Mouse (Mus musculus) liver, embryonic 14.5 days (tissue): ENCODE measurements around the gene Pih1d2. TPM values are rescaled to one million over a fixed set of nuclear protein-coding genes. Genes with fewer than 3 reads are reported as not detected.

Experiments
- ATAC-seq: fragments of 200-750 bp; cut with Nextera tagmentation; 2 replicates; pipeline ENCODE4 v1.8.0; 2017; ENCODE audit warnings: moderate number of reproducible peaks, mild to moderate bottlenecking, moderate library complexity; ENCODE audit not compliant: insufficient read depth
- DNase-seq, 3 experiments: peaks; one replicate each; pipeline ENCODE4 v3.0.0-alpha.2; 2012 to 2013; ENCODE audit warnings: low read depth in 3 of 3, low spot score in 3 of 3
- H3K27ac ChIP-seq: fragments of 300-500 bp; sonication (generic); 2 replicates; pipeline ENCODE4 v1.5.1; 2014; ENCODE audit warnings: moderate library complexity, mild to moderate bottlenecking, control low read depth, inconsistent platforms
- H3K27me3 ChIP-seq: fragments of 300-500 bp; sonication (generic); 2 replicates; pipeline ENCODE4 v1.6.1; 2014; ENCODE audit warnings: mild to moderate bottlenecking, low read length, moderate library complexity; ENCODE audit not compliant: control insufficient read depth, insufficient read depth
- H3K36me3 ChIP-seq: fragments of 300-500 bp; sonication (generic); replicated peaks from 2 replicates; pipeline ENCODE4 v1.6.1; 2014; ENCODE audit warnings: low read depth; ENCODE audit not compliant: control insufficient read depth, insufficient read depth
- H3K4me1 ChIP-seq, 2 experiments: fragments of 200-500 bp in 1 of 2; fragments of 300-500 bp in 1 of 2; sonication (generic) in 1 of 2; replicated peaks; 2 replicates each; pipeline ENCODE4 v1.6.1; 2012 to 2014; ENCODE audit warnings: antibody characterized with exemption in 1 of 2, inconsistent platforms in 1 of 2, low read length in 1 of 2; ENCODE audit not compliant: control insufficient read depth in 2 of 2, insufficient read depth in 2 of 2
- H3K4me2 ChIP-seq: fragments of 300-500 bp; sonication (generic); 2 replicates; pipeline ENCODE4 v1.6.1; 2014; ENCODE audit warnings: low read depth, mild to moderate bottlenecking, control low read depth, moderate library complexity
- H3K4me3 ChIP-seq, 2 experiments: fragments of 200-500 bp in 1 of 2; fragments of 300-500 bp in 1 of 2; sonication (generic) in 1 of 2; 2 replicates each; pipeline ENCODE4 v1.5.1; 2012 to 2014; ENCODE audit warnings: low read depth in 2 of 2, low read length in 2 of 2, mild to moderate bottlenecking in 2 of 2, control low read depth in 1 of 2, inconsistent platforms in 1 of 2, moderate library complexity in 1 of 2; ENCODE audit not compliant: insufficient read depth in 1 of 2
- H3K9ac ChIP-seq: fragments of 300-500 bp; sonication (generic); replicated peaks from 2 replicates; pipeline ENCODE4 v1.6.1; 2014; ENCODE audit warnings: mild to moderate bottlenecking, control low read depth, moderate library complexity
- H3K9me3 ChIP-seq: fragments of 300-500 bp; sonication (generic); 2 replicates; pipeline ENCODE4 v1.6.1; 2016; ENCODE audit warnings: low read length, mixed read lengths; ENCODE audit not compliant: control insufficient read depth
- CTCF ChIP-seq: IDR thresholded peaks from 2 replicates; pipeline ENCODE4 v1.5.1; 2016; ENCODE audit warnings: antibody characterized with exemption, low read depth, control low read depth
- EP300 ChIP-seq: IDR thresholded peaks from 2 replicates; pipeline ENCODE4 v1.6.1; 2016; ENCODE audit warnings: antibody characterized with exemption, low read depth
- WGBS: fragments of 180-500 bp; shearing (Covaris S2); extraction: QIAGEN DNeasy Blood & Tissue Kit; methylation state at CpG from one replicate; pipeline ENCODE4 v1.1.7; 2014; ENCODE audit not compliant: insufficient replicate concordance; 5-methylcytosine and 5-hydroxymethylcytosine counted together
- polyA plus RNA-seq, 2 experiments: library from polyadenylated mRNA; depleted of rRNA in 1 of 2; stranded (reverse) in 1 of 2; unstranded in 1 of 2; fragments of >200 nt; fragmentation: Nextera tagmentation in 1 of 2; extraction: Ambion mirVana in 1 of 2; gene quantifications; 2 replicates each; pipeline versions ENCODE4 v1.2.1 to v1.2.3; 2012 to 2014

Gene Pih1d2
- polyA plus RNA-seq, 2 experiments: 0.56 to 0.78 TPM

GRCm38 (mm10) chr9:50580370-50580769, 36.8 kb upstream of the Pih1d2 start:
- WGBS: 37% methylated on average over 4 of the region's 4 CpGs
- no peak for TF ChIP-seq EP300
- TF ChIP-seq CTCF: no peak
- Histone ChIP-seq H3K4me3 (no peak overlapping the region), H3K27me3 (no peaks in the 10 kb centered on the region), H3K4me2 (no peak overlapping the region), H3K9me3 (no peaks in the 10 kb centered on the region), H3K27ac (no peak overlapping the region), H3K36me3 (no peaks in the 10 kb centered on the region), H3K9ac (no peak overlapping the region), H3K4me1 (no peaks in the 10 kb centered on the region)
- ATAC-seq: no peak
- no peak for DNase-seq

DNA sequence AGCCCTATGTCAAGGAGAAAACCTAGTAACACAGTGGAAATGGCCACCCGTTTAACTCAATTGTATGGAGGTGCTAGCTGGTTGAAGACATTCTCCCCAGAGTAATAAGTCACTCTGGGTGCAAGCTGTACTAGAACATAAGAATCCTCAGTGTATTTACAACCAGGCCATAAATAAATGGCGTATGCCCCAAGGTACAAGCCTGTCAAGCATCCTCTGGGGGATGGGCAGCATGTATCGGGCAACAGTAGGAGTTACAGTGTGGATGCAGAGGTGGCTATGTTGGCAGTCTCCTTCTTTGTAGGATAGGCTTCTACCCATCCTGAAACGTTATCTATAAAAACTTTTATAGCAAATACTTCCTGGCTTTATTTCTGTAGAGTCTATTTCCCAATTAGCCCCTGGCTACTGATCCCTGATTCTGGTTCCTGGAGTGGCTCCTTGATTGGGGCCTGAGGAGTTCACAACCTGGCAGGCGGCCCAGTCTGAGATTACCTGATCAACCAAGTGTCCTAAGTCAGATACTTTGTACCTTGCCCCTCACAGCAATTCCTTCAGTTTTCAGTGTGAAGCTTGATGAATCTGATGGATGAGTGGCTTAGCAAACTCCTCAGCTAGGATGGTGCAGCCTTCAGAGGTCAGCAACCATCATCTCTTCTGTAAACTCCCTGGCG, 31.8 kb upstream of the Pih1d2 start:
- H3K4me3 ChIP-seq: no peak overlapping the region
- no peaks in the 10 kb centered on the region; a peak in 1 of 4 replicates for H3K4me1 ChIP-seq
- H3K4me2 ChIP-seq: no peak overlapping the region
- H3K9me3 ChIP-seq: no peaks in the 10 kb centered on the region
- H3K9ac ChIP-seq: no peak overlapping the region
- no peaks in the 10 kb centered on the region for H3K27me3 ChIP-seq
- H3K27ac ChIP-seq: no peak overlapping the region
- TF ChIP-seq CTCF (no peak), EP300 (no peak)
- DNase-seq (no peak), ATAC-seq (no peak)
- H3K36me3 ChIP-seq: no peaks in the 10 kb centered on the region
- 62% methylated on average over 6 of the region's 6 CpGs for WGBS

- ATAC-seq (no peak), DNase-seq (no peak)
- TF ChIP-seq CTCF (no peak), EP300 (no peak)
Observed at GRCm38 (mm10) chr9:50586955-50587354, 30.2 kb upstream of the Pih1d2 start.

DNA sequence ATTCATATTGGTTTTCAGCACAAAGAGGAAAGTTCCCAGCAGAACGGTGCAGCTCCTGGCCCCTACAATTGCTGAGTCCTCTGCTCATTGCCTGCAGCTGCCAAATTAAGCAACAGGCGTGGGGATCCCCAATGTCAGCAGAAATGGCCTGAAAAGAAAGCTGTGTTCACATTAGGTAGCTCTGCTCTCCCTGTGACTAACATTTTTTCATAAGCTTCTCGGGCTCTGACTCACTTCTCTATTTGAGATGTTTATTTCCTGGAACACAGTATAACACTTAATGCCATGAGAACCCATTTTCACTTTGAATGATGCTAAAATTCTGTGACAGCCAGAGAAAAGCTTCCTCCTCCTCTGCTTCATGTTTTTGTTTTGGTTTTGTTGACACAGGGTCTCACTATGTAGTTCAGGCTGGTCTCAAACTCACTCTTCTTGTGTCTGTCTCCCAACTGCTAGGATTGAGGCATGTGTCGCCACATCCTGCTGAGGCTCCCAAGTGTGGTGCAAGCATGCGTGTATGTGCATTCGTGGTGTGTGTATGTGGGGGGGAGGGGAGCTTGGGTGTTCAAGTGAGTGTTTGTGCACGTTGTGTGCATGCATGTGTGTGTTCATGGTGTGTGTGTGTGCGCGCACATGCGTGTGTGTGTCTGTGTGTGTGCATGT, 26.1 kb upstream of the Pih1d2 start:
- H3K9me3 ChIP-seq: no peaks in the 10 kb centered on the region
- peaks cover 0 to 6% of the 10 kb centered on the region in 2 experiments; a peak in 2 of 4 replicates for H3K4me1 ChIP-seq
- TF ChIP-seq EP300 (no peak), CTCF (no peak)
- no peak overlapping the region for H3K9ac ChIP-seq
- peaks cover 4% of the 10 kb centered on the region for H3K36me3 ChIP-seq
- H3K4me2 ChIP-seq: no peak overlapping the region
- H3K4me3 ChIP-seq: no peak overlapping the region
- H3K27ac ChIP-seq: no peak overlapping the region
- ATAC-seq: no peak
- no peak for DNase-seq
- no peaks in the 10 kb centered on the region for H3K27me3 ChIP-seq
- WGBS: 48% methylated on average over 10 of the region's 10 CpGs

More at GRCm38 (mm10) chr9:50586955-50587354, 30.2 kb upstream of the Pih1d2 start:
- H3K27ac ChIP-seq: no peak overlapping the region
- no peak overlapping the region for H3K9ac ChIP-seq
- peaks cover 0 to 4% of the 10 kb centered on the region in 2 experiments; a peak in 2 of 4 replicates for H3K4me1 ChIP-seq
- no peaks in the 10 kb centered on the region for H3K36me3 ChIP-seq
- 36% methylated on average over 4 of the region's 4 CpGs for WGBS
- no peak overlapping the region for H3K4me3 ChIP-seq
- H3K9me3 ChIP-seq: no peaks in the 10 kb centered on the region
- H3K27me3 ChIP-seq: no peaks in the 10 kb centered on the region
- H3K4me2 ChIP-seq: no peak overlapping the region

DNA sequence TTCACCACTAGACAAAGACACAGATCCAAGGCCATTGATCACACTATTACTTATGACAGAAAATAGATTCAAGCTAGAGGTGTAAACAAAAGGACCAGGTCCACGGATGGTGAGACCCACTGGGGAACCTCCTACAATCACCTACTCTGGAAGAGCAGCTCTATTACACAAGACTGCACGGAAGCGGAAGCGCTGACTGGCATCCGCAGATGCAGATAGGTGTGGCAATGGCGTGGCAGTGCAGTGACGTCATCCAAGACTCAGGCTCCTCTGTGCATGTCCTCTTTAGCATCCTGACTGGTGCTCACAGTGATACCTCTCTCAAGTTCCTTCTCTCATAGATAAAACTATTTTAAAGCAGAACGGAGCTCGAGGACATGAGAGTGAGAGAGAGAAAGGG, 24.2 kb upstream of the Pih1d2 start:
- ATAC-seq: no peak
- Histone ChIP-seq H3K27ac (no peak overlapping the region), H3K4me1 (peaks cover 0 to 6% of the 10 kb centered on the region in 2 experiments; a peak in 2 of 4 replicates), H3K4me2 (no peak overlapping the region), H3K4me3 (no peak overlapping the region), H3K27me3 (no peaks in the 10 kb centered on the region), H3K9me3 (no peaks in the 10 kb centered on the region), H3K9ac (no peak overlapping the region), H3K36me3 (peaks cover 20% of the 10 kb centered on the region)
- no peak for DNase-seq
- no peak for TF ChIP-seq EP300
- no peak for TF ChIP-seq CTCF
- WGBS: 74% methylated on average over 9 of the region's 9 CpGs
